Mouse (Mus musculus) heart, postnatal 25 days (tissue): ENCODE measurements at regions not wholly inside any gene's neighbourhood (a gene's known extent, or its start where the extent isn't known, plus 50 kb on each side); places are given as distances from the start of the nearest gene placed in this dataset.
"Not testable (repeated sequence)": the region's sequence is repeated elsewhere in the genome, so short reads cannot be mapped to it uniquely, and the experiment has no call there.

Experiments
- DNase-seq: peaks from one replicate; pipeline ENCODE4 v3.0.0; 2022; ENCODE audit warnings: low spot score
- intact Hi-C: fragments of 180-260 bp; cut with DNase I; formaldehyde crosslinking; loops from one replicate; pipeline ENCODE4 v1.15.1; 2025

- no peak for DNase-seq
- intact Hi-C loops: no loop called here
Observed at GRCm38 (mm10) chr12:69524337-69525035, 58.3 kb downstream of the Vcpkmt start.

DNA sequence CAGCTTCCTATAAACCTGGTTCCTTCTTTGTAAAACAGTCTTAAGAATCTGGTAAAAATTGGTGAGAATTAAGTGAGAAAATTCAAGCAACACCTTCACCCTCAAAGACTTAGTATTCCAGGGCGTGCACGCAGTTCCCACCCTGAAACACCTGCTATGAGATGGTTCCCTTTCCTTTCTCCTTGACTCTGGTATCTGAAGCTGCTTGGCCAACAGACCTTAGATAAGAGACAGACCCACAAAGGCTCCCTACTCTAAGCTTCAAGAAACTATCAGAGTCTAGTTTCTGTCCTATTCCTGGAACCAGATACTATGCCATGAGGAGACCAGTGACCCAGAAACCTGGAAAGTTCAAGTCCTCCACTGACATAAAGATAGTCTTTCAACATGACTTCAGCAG lies 63.0 kb downstream of the Vcpkmt start:
- intact Hi-C loops: no loop called here
- DNase-seq: no peak

DNA sequence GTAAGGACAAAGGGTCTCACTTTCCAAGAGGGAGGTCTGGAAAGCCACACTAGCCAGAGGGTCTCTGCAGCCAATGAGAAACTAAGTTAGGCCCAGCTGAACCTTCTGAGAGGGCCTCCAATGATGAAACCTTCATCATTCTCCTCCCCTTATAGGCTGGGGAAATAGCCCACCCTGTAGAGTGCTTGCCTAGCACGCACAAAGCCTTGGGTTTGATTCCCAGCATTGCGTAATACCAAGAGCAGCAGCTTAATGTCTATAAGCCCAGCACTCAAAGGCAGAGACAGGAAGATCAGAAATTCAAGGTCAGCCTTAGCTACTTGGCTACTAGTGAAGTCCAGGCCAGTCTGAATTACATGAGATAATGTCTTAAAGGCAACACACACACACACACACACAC lies 63.8 kb downstream of the Vcpkmt start:
- intact Hi-C loops: no loop called here
- DNase-seq: no peak

GRCm38 (mm10) chr12:69517616-69518015 lies 65.2 kb downstream of the Vcpkmt start:
- intact Hi-C loops: no loop called here

GRCm38 (mm10) chr12:69516314-69516916 lies 66.4 kb downstream of the Vcpkmt start:
- DNase-seq: no peak
- intact Hi-C loops: no loop called here

More at GRCm38 (mm10) chr12:69517616-69518015, 65.2 kb downstream of the Vcpkmt start:
- no peak for DNase-seq

GRCm38 (mm10) chr12:69515850-69516249 lies 67.0 kb downstream of the Vcpkmt start:
- no peak for DNase-seq

GRCm38 (mm10) chr12:69515117-69515516 lies 67.7 kb downstream of the Vcpkmt start:
- intact Hi-C loops: no loop called here
- DNase-seq: no peak

More at GRCm38 (mm10) chr12:69515850-69516249, 67.0 kb downstream of the Vcpkmt start:
- intact Hi-C loops: no loop called here

- DNase-seq: no peak
- intact Hi-C loops: no loop called here
Observed at GRCm38 (mm10) chr12:69513166-69513565, 69.7 kb downstream of the Vcpkmt start.

DNA sequence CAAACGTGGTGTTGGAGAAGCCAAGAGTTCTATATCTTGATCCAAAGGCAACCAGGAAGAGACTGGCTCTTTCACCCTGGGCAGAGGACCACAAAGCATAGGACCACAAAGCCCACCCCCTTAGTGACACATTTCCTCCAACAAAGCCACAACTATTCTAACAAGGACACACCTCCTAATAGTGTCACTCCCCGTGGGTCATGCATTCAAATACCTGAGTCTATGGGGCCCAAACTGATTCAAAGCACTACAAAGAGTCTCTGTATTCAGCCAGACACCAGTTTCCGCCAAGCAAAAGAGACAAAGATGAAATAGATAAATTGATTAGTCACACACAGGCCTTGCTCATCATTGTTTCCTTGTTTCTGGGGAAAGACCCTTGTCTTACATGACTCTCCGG lies 72.1 kb downstream of the Vcpkmt start:
- intact Hi-C loops: no loop called here
- no peak for DNase-seq

DNA sequence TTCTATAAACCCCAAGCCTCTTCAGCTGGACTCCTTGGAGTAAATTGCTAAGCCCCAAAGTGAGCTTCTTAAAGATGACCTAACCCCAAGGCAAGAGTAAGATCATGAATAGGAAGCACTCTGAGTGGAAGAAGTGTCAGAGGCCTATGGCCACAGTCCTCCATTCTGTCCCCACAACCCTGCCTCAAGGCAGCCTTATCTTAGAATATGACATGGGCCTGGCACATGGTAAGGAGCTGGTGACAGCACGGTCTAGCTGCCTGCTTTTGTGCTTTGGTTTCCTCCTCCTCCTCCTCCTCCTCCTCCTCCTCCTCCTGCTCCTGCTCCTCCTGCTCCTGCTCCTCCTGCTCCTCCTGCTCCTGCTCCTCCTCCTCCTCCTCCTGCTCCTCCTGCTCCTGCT lies 73.6 kb downstream of the Vcpkmt start:
- intact Hi-C loops, DNase-seq: not testable (repeated sequence)

- intact Hi-C loops: no loop called here
- DNase-seq: no peak
Observed at GRCm38 (mm10) chr12:69507906-69508305, 74.9 kb downstream of the Vcpkmt start.

- DNase-seq: no peak
- intact Hi-C loops: no loop called here
Observed at GRCm38 (mm10) chr12:69507333-69507732, 75.5 kb downstream of the Vcpkmt start.

DNA sequence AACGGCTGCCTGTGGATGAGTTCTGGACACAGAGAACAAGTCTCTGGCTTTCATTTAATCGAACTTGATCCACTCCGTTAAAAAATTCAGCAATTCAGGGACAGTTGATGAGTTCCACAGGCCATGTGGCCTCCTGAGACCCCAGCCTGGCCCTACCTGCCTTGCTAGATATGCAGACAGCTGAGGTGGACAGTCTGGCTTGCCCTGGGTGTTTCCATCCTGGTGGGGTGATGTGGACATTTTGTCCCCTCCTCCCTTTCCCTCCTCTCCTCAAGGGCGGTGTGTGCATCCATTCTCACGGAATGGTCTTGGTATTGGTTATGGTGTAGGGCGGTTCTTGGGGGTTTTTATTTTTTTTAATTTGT lies 80.1 kb downstream of the Vcpkmt start:
- no peak for DNase-seq
- intact Hi-C loops: loop anchor here (2.0 to 5.0 kb wide), 2 partner anchors 55 to 88 kb away; no protein-coding TSS in a partner anchor

- peak; percentile 85 for DNase-seq
- intact Hi-C loops: loop anchor here (1.0 to 5.0 kb wide), 3 partner anchors 17 to 87 kb away; no protein-coding TSS in a partner anchor
Observed at GRCm38 (mm10) chr12:69501783-69502705, 80.8 kb downstream of the Vcpkmt start.

- intact Hi-C loops: loop anchor here (1.0 to 5.0 kb wide), 2 partner anchors 16 to 54 kb away; no protein-coding TSS in a partner anchor
- DNase-seq: no peak
Observed at GRCm38 (mm10) chr12:69501346-69501730, 81.5 kb downstream of the Vcpkmt start.

DNA sequence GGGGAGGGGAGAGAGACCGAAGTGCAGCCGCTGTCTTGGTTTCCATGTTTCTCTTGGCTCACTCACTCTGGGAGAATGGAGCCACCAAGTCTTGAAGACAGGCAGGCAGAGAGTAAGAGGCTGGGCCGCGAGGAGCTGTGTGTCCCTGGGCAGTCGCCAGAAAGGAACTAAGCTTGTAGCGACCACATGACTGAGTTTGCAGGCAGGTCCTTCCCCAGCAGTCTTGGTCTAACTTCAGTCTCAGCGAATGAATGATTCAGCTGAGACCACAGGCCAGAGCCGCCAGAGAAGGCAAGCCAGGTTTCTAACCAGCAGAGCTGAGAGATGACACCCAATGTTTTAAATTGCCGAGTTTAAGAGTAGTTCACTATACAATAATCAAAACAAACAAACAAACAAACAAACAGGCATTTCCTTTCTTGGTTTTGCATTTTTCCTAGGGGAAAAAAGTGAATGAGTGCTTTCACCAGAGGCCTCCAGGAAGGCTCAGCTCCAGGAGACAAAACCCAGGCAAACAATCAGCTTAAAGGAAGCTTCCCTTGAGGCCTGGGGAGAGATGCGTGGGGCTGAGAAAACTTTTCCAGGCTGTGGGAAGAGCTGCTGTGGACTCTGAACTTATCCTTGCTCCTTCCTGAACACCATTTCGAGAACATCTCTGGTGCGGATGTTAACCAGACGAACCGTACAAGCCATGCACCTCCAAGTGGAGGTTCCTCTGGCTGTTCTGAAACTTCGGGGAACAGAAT lies 82.1 kb downstream of the Vcpkmt start:
- peak; percentile 72 for DNase-seq
- intact Hi-C loops: loop anchor here (1.0 to 5.0 kb wide), 2 partner anchors 15 to 53 kb away; no protein-coding TSS in a partner anchor

DNA sequence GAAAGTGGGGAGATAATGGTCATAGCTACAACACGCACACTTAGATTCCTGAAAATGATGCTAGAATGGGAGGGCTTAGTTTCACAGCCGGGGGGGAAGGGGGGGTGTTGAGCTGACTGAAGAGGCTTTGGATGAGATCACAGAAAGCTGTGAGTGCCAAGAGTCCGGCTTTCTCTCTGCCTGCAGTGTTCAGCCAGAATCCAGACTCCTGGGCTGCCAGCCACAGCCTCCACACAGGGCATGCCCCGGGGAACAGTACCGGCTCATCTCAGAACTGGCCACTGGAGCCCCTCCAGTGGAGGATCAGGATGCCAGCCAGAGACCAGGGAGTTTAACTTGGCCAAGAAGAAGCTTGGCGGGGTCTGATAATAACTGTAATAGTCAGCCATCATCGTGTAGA lies 85.7 kb downstream of the Vcpkmt start:
- DNase-seq: peak; percentile 80
- intact Hi-C loops: loop anchor here (5.0 kb wide), 1 partner anchor 125 kb away; the partner anchor contains the start of genes Arf6 and Gm9887

DNA sequence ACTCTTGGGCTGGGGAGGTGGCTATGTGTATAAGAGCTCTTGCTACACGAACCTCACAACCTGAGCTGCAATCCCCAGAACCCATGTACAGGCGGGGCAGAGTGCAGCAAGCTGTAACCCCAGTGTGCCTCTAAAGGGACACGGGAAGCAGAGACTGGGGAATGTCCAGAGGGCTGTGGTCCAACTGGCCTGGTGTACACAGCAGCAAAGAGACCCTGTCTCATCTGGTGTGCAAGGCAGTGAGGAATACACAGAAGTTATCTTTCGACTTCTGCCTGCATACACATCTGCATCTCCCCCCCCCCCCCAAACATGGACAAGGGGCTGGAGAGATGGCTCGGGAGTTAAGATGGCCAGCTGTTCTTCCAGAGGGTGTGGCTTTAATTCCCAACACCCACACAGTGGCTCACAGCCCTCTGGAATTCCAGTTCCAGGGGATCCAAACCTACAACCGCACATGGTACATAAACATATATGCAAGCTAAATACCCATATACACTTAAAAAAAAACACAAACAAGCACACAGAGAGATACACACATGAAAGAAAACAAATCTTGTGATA lies 86.4 kb downstream of the Vcpkmt start:
- intact Hi-C loops: loop anchor here (5.0 kb wide), 1 partner anchor 124 kb away; the partner anchor contains the start of genes Arf6 and Gm9887
- DNase-seq: no peak

DNA sequence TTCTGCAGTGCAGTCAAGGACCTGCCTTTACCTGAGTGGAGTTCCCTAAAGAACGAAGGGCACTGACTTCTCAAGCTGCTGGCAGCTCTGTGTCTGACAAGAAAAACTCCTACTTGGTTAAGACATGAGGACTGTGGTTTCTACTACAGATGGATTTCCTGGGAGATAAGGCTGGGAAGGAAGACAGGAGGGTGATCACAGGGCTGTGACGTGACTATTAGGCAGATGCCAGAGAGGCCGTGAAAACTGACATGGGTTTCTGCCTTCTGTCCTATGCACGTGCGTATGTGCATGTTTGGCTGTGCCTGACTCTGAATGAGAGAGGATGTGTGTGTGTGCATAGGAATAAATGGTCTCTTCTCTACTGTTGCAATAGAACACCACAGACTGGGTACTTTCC lies 87.1 kb downstream of the Vcpkmt start:
- no peak for DNase-seq
- intact Hi-C loops: loop anchor here (5.0 kb wide), 1 partner anchor 123 kb away; the partner anchor contains the start of genes Arf6 and Gm9887
